Mouse (Mus musculus) megakaryocyte, embryonic 14.5 days (primary cell): ENCODE data around the gene Plscr5. TPM values are rescaled to one million over a fixed set of nuclear protein-coding genes. Genes with fewer than 3 reads are reported as not detected.
"Not testable (repeated sequence)": the region's sequence is repeated elsewhere in the genome, so short reads cannot be mapped to it uniquely, and the experiment has no call there.

ENCODE experiments used
- H3K27me3 ChIP-seq: replicated peaks from 2 replicates; pipeline ENCODE3; 2012; ENCODE audit warnings: inconsistent platforms
- H3K36me3 ChIP-seq: replicated peaks from 2 replicates; pipeline ENCODE3; 2012; ENCODE audit warnings: low read length, inconsistent platforms, mixed read lengths
- H3K4me1 ChIP-seq: 2 replicates; pipeline ENCODE4 v1.6.1; 2012; ENCODE audit warnings: inconsistent platforms
- H3K4me3 ChIP-seq: replicated peaks from 2 replicates; pipeline ENCODE3; 2012; ENCODE audit warnings: moderate library complexity, mild to moderate bottlenecking, inconsistent platforms
- H3K9me3 ChIP-seq: 2 replicates; pipeline ENCODE4 v1.6.1; 2012; ENCODE audit warnings: inconsistent platforms
- FLI1 ChIP-seq: IDR thresholded peaks from 2 replicates; pipeline ENCODE4 v1.6.1; 2012; ENCODE audit warnings: low read length, inconsistent platforms, mixed read lengths
- GATA1 ChIP-seq: IDR thresholded peaks from 3 replicates; pipeline ENCODE4 v1.6.1; 2012; ENCODE audit warnings: mixed read lengths, low read length, inconsistent platforms, borderline replicate concordance
- polyA plus RNA-seq: library from polyadenylated mRNA; stranded (reverse); fragments of >175 nt; gene quantifications from 2 replicates; pipeline ENCODE4 v1.2.3, GENCODE M21; 2012; ENCODE audit warnings: low replicate concordance; ENCODE audit not compliant: insufficient read depth

The Plscr5 gene
- not detected in 2 replicates for polyA plus RNA-seq

- H3K4me1 ChIP-seq, H3K9me3 ChIP-seq: not testable (repeated sequence)
These were observed at the start of gene Plscr5 for GRCm38 (mm10) chr9:92192636-92193035. TSS of gene Plscr5 (plus strand) at chr9:92192936.

GRCm38 (mm10) chr9:92147555-92148248 lies 45.0 kb upstream of the Plscr5 start:
- Histone ChIP-seq H3K36me3 (no peaks in the 10 kb centered on the region), H3K4me3 (no peak overlapping the region), H3K27me3 (no peaks in the 10 kb centered on the region), H3K9me3 (no peaks in the 10 kb centered on the region), H3K4me1 (peaks cover 9% of the 10 kb centered on the region)
- TF ChIP-seq FLI1, result no peak
- no peak for TF ChIP-seq GATA1

More at GRCm38 (mm10) chr9:92192636-92193035, at the start of gene Plscr5:
- H3K4me3 ChIP-seq, H3K27me3 ChIP-seq, H3K36me3 ChIP-seq: not testable (repeated sequence)

DNA sequence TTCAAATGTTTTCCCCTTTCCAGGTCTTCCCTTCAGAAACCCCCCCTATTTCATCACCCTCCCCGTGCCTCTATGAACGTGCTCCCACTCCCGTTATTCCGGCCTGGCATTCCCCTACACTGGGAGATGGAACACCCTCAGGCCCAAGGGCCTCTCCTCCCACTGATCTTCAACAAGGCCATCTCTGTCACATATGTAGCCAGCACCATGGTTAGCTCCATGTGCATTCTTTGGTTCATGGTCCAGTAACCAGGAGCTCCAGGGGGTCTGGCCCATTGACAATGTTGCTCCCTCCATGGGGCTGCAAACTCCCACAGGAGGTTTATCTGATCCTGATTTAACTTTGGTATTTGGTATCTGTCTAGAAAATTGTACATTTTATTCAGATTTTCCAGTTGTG lies 30.5 kb upstream of the Plscr5 start:
- Histone ChIP-seq H3K36me3 (no peaks in the 10 kb centered on the region), H3K4me3 (no peak overlapping the region), H3K9me3 (no peaks in the 10 kb centered on the region), H3K27me3 (no peaks in the 10 kb centered on the region), H3K4me1 (no peaks in the 10 kb centered on the region)
- no peak for TF ChIP-seq GATA1
- TF ChIP-seq FLI1, result no peak

GRCm38 (mm10) chr9:92173318-92173985 lies 19.3 kb upstream of the Plscr5 start:
- no peaks in the 10 kb centered on the region for H3K27me3 ChIP-seq
- H3K4me1 ChIP-seq, result 0 out of 2 replicates have a peak, but pooled peaks cover 2% of the 10 kb centered on the region
- TF ChIP-seq GATA1, result no peak; the same call in 2 of the 3 replicates
- TF ChIP-seq FLI1, result no peak
- no peak overlapping the region for H3K4me3 ChIP-seq
- H3K36me3 ChIP-seq, result no peaks in the 10 kb centered on the region
- H3K9me3 ChIP-seq, result no peaks in the 10 kb centered on the region

DNA sequence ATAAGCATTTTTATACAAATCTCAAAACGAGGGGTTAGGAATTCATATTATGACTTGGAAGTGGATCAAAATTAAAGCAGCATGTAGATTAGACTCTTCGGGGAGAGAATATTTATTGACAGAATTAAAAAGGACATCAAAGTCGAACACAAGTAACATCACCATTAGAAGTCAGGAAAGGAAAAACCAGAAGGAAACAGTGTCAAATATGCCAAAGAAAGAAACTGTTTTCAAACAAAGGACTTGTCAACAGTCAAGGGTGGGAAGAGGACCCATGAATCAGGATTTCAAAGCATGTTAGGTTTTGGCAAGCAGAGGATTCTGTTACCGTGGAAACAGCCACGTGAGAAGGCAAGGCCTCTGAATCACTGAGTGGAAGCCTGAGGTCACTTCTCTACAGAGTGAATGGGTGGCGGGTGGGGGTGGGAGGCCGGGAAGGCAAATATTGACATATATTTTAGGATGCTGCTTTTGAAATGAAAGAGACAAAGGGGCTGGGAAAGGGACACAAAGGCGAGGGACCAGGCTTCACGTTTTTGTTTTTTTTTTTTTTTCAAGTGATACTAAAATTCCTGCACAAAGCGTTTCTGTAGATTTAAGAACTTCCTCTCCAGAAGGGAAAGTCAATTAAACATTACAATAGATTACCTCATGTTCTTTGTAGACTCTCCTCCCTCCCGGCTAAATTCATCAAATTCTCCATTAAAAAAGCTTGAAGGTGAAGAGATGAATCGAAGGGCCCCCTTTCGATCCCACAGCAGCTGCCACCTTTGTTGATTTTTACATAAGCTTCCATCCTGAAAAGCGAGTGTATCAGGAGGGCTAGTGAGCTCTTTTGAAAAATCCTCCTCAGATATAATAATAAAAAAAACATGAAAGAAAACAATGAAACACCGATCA lies 18.3 kb upstream of the Plscr5 start:
- no peak overlapping the region for H3K4me3 ChIP-seq
- H3K36me3 ChIP-seq, result no peaks in the 10 kb centered on the region
- no peaks in the 10 kb centered on the region for H3K9me3 ChIP-seq
- TF ChIP-seq FLI1 (no peak), GATA1 (no peak)
- H3K4me1 ChIP-seq, result 0 out of 2 replicates have a peak, but pooled peaks cover 2% of the 10 kb centered on the region
- H3K27me3 ChIP-seq, result no peaks in the 10 kb centered on the region

DNA sequence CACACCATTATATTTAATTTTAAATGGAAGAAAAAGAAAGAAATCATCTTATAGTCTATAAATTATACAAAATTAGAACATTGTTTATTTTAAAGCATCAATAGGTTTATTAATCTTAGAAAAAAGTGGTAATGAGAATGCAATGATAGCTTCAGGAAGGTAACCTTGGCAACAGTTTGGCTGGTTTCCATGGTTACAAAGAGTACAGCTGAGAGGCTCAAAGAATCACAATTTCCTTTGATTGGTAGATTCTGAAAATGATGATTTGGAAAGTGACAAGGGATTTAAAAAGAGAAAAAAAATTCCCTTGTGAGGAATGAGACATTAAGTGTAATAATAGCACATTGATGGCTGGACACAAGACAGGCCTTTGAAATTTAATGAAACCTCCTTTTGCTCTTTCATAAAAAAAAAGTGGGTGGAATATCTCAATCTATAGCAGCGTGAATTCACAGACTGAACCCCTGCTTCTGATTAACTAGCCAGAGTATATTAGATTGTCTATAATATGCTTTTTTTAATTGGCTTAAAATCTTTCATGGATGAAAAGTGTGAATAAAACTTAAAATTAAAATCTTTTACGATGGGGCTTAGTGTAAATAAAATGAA lies 13.8 kb upstream of the Plscr5 start:
- Histone ChIP-seq H3K9me3 (peaks cover 3% of the 10 kb centered on the region; the same call in 1 of the 2 replicates), H3K4me3 (no peak overlapping the region), H3K4me1 (0 out of 2 replicates have a peak, but pooled peaks cover 2% of the 10 kb centered on the region), H3K27me3 (no peaks in the 10 kb centered on the region), H3K36me3 (no peaks in the 10 kb centered on the region)
- TF ChIP-seq GATA1 (no peak), FLI1 (no peak)

DNA sequence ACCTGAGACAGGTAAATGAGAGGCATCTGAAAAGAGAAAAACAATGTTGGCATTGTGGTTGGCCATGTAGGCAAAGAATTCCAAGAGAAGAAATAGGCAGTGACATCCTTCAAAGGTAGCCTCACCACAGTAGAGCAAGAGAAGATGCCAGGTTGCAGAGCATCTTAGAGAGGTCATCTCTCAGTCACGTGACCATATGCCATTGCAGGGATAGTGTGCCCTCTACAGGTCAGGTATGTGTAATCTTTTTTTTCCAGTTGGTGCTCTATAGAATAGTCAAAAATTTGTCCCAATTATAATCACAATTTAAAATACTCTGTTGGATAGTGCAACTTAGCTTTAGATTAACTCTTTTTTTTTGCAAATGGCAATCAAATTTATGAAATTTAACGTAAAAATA lies 1.4 kb upstream of the Plscr5 start:
- Histone ChIP-seq H3K4me3 (no peak overlapping the region), H3K4me1 (no peaks in the 10 kb centered on the region), H3K36me3 (no peaks in the 10 kb centered on the region), H3K9me3 (no peaks in the 10 kb centered on the region), H3K27me3 (no peaks in the 10 kb centered on the region)
- no peak for TF ChIP-seq GATA1
- TF ChIP-seq FLI1, result no peak

GRCm38 (mm10) chr9:92198408-92198807 lies 5.7 kb downstream of the Plscr5 start:
- no peaks in the 10 kb centered on the region for H3K27me3 ChIP-seq
- H3K4me1 ChIP-seq, result no peaks in the 10 kb centered on the region
- TF ChIP-seq FLI1, result no peak
- H3K9me3 ChIP-seq, result no peaks in the 10 kb centered on the region
- no peaks in the 10 kb centered on the region for H3K36me3 ChIP-seq
- H3K4me3 ChIP-seq, result no peak overlapping the region

- Histone ChIP-seq H3K27me3 (no peaks in the 10 kb centered on the region), H3K4me1 (no peaks in the 10 kb centered on the region), H3K36me3 (no peaks in the 10 kb centered on the region), H3K4me3 (no peak overlapping the region), H3K9me3 (no peaks in the 10 kb centered on the region)
- TF ChIP-seq GATA1 (no peak), FLI1 (no peak)
These were observed 6.8 kb downstream of the Plscr5 start for GRCm38 (mm10) chr9:92199564-92199963.

DNA sequence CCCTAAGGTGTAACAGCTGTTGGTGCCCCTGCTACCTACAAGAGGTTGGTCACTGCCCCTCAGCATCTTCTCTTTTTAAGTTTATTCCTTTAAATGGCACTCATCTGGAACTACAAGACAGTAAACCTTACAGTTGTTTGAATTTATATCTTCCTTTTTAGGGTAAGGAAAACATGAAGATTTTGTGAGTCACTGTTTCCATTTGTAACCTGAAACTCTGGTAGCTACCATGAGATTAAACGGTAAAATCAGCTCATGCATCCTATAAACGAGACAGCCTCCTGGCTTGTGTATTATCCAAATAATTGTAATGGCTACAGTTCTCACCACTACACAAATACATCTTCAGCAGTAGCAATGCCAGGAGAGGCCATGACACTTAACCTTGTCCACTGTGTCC lies 11.7 kb downstream of the Plscr5 start:
- H3K27me3 ChIP-seq, result no peaks in the 10 kb centered on the region
- TF ChIP-seq FLI1 (no peak), GATA1 (no peak)
- no peaks in the 10 kb centered on the region for H3K9me3 ChIP-seq
- no peaks in the 10 kb centered on the region for H3K36me3 ChIP-seq
- peaks cover 5% of the 10 kb centered on the region for H3K4me1 ChIP-seq
- no peak overlapping the region for H3K4me3 ChIP-seq
